Mouse (Mus musculus) kidney, postnatal 10 days (tissue): ENCODE results near the gene Plekho2.

ENCODE experiments used
- DNase-seq: peaks from one replicate; pipeline ENCODE4 v3.0.0; 2021; ENCODE audit warnings: mixed read lengths

The Plekho2 gene

DNA sequence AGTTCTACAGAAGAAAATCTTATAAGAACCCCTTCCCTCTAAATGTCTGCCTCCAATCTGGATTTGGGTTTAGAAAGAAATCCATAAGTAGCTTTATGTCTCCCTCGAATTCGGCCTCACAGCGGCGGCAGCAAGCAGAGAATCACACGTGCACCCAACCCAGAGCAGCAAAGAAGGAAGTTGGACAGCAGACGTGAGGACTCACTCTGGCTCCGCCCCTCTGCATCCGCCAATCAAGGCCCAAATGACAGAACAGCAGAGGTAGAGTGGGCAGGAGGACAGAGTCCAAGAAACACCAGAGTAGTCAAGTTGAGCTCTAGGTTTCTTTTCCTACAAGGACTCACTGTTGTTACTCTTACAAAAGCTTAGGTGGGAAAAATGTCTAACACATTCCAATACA, 3.2 kb upstream of the Plekho2 start:
- peak; percentile 70 for DNase-seq

DNA sequence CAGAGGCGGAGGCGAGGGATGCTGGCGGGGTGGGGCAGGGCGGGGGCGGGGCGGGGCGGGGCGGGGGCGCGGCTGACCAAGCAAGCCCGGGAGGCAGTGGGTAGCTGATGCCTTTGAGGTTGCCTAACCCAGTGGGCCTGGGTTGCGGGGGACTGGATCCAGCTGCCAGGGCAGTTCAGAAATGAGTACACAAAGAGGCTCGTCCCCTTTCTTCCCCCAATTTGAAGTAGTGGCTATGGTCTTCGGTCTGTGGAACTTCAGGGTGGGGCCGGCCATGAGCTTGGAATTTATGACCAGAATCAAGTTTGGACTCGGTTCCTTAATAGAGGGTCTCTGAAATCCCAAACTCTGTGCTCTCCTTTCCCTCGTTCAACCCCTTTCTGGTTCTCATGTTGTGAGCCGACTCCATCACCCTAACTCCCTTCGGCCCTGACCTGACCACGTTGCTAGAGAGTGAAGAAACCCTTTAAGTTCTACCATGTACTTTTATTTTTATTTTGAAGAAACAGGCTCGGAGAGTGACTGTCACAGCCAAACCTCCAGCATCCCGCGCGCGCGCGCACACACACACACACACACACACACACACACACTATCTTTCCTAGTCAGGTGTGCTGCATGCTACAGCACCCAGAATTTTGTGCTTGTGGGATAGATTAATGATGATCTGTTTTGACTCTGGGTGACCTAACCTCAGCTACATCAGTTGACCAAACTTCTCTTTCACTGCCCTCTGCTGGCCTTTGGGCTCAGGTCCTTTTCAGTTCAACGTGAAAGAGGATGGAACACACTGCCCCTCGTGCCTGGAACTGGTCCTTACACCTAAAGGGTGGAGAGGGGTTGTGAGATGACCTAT, 789 bp upstream of the Plekho2 start:
- DNase-seq: peak; percentile 93

DNA sequence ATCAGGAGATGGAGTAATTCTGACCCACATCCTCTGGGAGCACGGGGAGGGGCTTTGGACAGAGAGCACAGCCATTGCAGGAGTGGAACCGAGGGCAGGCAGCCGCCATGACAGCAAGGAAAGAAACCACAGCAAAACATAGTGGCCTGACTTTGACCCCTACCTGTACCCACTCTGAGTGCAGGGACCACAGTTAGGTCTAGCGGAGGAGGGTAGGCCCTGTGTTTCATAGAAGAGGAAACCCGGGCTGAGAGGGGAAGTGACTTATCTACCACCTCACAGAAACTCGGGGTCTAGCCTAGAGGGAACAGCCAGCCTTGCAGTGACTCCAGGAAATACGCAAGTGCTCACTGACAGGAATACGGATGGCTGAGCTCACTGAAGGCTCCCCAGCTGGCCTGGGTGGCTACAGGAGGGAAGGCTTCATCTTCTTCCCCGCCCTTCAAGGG, 1.0 kb downstream of the Plekho2 start:
- peak; percentile 69 for DNase-seq

DNA sequence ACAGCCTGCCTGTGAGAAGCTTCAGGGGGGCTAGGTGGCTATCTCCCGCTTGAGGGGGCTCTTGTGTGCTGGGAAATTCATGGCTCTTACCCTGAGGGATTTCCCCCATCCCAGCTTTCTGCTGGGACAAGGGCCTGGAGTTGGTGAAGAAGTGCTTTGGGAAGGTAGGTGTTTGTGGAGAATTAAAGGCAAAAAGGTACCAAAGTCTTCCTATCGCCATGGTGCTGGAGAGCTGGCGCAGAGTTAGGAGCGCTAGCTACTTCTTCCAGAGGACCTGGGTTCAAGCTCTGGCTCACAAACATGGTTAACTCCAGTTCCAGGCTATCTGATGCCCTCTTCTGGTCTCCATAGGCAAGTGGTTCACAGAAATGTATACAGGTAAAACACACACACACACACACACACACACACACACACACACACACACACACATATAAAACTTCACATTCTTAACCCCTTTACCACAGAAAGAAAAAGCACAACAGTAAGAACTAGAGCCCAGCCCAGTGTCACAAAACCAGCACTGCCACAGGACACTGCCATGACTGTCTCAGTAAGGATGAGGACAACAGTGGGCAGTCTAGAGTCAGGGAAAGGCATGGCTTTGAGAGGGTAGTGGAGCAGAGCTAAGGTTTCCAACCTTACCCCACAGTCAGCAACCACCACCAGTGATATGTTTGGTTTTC, 2.2 kb downstream of the Plekho2 start:
- no peak for DNase-seq

DNA sequence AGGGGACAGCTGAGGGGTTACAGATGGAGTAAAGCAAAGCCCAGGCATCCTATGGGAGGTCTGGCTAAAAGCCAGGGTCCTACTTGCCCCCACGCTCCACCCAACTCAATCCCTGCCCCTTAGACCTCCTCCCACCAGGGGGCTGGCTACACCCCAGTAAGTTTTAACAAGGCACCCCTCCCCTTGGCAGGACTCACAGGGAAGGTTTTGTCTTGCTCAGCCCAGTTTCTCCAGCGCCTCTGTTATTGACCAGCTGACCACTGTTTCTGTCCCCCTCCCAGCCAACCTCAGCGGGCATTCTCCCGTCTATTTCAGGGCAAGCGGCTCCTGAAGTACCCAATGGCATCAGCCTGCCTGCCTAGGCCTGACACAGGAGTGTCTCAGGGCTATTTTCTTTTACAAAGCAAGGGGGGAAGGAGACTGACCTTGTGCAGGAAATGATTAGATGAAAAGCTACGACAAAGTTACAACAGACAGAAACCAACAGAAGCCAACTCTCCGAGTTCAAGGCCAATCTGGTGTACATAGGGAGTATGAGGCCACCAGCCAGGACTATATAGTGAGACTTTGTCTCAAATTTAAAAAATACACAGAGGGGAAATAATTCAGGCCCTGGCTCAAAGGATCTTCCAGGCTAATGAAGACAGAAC, 2.9 kb downstream of the Plekho2 start:
- peak; percentile 37 for DNase-seq

DNA sequence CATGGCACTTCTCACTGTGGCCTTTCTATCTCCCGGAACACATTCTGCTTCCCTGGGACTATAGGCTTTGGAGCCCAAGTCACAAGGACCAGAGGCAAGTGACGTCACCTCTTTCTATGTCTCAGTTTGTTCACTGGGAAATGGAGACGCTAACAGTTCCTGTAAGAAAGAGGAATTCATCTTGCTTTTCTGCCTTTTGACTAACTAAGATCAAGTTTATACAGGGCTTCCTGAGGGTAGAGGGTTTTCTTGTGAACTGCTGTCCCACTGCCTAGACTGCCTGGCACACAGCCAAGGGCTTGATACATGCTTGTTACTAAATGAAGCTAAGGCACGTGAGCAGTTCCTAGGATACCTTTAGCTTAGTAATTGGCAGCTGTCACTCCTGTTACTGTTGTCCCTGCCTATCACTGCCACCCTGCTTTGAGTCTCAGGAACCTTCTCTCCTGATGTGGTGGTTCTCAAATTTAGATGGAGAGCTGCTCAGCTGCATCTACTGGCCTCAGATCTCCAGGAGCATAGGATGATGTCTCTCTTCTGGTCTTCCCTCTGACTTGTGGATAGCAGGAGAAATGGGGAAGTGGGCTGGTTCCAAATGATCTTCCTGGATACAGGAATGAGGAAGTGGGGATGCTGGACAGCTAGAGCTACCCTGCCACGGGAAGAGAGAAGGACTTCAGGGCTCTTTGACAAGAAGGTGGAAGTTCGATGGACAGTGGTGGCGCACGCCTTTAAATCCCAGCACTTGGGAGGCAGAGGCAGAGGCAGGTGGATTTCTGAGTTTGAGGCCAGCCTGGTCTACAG, 4.2 kb downstream of the Plekho2 start:
- DNase-seq: peak; percentile 77

DNA sequence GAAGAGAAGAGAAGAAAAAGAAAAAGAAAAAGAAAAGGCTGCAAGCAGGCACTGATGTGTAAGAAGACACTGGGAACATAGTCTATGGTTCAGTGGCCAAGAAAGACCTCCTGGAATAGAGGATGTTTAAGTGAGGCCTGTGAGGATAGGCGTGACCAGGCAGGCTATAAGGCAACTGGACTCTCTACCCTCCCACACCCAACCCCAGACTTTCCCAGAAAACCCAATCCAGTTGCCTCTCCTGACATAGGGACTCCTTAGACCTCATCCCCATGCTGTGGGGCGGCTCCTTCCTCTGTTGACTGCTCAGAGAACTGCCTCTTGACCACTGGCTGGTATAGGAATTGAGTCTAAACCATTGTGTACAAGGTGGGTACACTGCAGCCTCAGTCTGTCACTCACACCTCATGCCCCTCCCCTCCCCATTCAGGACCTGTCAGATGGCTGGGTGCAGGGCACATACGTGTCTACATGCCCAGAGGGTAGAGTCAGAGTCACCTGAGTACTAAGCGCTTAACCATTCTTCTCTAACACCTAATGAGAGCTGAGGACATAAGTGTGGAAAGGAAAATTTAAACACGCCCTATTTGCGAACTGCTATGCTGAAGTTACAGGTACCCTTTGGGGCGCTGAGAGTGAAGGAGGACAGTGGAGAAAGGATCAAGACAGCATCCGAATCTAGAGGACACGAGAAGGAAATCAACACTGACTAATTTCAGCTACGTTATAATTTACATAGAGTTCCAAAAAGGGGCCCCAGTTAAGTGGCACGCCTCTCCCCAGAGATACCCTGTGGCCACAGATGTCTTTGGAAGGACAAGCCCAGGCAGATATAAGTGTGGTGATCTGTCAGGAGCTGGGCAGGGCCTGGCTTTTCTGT, 5.1 kb downstream of the Plekho2 start:
- no peak for DNase-seq

DNA sequence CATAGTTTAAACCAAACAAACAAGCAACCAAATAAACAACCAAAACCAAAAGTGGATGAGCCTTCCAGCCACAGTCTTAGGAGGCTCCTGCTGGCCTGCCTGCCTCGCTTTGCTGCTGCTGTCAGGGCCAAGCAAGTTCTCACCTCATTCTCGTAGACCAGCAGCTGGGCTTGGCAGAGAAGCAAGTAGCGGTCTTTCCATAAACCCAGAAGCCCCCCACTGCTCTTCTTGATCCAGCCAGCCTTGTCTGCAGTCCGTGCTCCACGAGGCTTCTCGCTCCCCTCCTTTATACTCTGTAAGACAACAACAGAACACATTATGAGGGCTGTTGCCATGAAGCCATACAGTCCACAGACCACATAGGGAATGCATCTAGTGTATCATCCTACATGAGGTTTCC, 7.0 kb downstream of the Plekho2 start:
- DNase-seq: no peak

DNA sequence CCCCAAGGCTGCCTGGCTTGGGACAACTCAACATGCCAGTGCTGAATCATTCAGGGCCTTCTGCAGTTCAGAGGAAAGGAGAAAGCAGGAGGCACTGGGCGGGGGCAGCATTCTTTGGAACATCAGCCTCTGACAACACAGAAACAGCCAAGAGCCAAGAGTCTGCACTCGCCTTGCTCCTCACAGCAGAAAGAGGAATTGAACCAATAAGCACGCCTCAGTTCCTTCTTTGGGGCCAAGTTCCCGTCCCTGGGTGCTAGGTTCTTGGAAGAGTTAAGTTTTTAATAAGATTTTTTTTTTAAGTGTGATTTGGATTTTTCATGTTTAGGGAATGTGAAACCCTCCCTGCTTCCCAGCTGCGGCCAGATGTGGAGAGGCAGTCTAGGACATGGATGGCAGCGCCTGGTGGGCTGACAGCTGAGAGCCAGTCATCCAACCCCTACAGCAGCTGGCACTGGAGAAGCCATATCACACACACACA, 10.3 kb downstream of the Plekho2 start:
- no peak for DNase-seq

DNA sequence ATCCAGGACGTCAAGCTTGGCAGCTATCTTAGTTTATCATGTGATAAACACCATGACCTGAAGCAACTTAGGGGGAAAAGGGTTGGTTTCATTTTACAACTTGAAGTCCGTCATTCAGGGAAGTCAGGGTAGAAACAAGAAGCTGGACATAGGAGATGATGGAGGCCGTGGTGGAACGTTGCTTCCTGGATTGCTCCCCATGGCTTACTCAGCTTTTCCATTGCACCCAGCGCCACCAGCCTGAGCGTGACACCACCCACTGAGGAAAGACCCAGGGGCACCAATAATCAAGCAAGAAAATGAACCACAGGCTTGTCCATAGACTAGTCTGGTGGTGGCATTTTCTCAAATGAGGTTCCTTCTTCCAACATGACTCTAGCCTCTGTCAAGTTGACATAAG, 11.1 kb downstream of the Plekho2 start:
- DNase-seq: no peak

DNA sequence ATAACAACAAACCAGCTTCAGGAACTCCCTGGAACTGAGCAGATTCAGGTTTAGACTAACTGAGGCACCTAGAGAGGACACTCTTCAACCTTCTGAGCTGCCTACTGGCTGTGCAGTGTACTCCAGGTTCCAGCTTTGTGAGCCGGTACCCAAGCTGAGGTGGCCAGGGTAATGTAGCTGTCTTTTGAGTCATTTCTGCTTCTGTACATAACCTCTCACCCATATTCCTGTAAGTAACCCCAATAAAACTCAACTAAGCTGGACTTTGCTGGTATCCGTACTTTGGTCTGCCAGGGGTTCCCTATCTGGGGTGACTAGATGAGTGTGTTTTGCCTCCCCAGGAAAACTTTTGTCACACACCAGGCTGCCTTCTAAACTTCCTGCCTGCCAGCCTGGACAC, 15.1 kb downstream of the Plekho2 start:
- no peak for DNase-seq

DNA sequence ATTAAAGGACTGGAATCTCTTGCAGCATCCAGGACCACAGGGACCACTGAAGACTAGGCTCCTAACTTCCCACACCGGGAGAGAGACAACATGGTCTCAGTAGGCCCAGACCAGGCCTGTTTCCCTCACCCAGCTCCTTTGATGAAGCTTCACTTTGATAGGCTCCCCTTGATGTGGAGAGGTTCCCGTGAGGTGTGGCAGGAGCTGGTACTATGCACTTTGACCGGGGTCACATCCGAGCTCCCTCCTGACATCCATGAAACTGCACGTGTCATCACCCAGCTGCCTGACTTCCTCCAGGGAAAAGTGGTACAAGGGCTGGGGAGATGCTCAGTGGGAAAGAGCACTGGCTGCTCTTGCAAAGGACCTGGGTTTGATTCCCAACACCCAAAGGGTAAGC, 16.8 kb downstream of the Plekho2 start:
- no peak for DNase-seq

DNA sequence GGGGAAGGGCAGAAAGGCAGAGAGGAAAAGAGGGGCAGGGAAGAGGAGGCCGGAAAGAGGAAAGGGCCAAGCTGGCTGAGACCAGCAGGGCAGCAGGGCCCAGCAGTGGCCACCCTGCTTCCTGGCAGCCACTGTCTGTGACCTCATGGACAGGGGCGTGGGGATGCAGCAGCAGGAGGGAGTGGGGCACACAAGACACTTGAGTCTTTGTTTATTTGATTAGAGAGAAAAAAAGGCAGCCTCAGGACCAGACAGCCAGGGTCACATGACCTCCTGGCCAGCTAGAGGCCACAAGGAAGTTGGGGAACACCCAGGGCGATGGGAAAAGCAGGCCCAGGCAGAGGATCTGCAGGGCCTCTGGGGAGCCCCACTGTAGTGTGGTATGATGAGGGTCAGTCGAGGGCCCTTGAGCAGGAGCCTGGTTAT, 17.7 kb downstream of the Plekho2 start:
- DNase-seq: peak; percentile 75

DNA sequence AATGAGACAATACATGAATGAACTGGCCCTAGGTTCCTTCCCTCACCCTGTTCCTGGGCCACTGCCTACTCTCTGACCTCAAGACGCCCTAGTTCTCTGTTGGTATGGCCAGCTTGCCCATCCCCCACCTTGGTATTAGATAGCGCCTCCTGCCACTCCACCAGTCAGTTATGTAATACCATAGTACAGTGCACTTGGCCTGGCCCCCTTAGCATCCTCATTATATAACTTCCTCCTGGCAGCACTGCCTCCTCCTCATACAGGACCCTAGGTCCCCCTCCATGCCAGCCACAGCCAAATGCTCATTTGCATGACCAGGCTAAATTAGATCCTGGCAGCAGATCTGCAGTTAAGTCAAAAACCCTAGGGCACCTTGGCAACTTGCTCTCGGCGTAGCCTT, 18.8 kb downstream of the Plekho2 start:
- no peak for DNase-seq

DNA sequence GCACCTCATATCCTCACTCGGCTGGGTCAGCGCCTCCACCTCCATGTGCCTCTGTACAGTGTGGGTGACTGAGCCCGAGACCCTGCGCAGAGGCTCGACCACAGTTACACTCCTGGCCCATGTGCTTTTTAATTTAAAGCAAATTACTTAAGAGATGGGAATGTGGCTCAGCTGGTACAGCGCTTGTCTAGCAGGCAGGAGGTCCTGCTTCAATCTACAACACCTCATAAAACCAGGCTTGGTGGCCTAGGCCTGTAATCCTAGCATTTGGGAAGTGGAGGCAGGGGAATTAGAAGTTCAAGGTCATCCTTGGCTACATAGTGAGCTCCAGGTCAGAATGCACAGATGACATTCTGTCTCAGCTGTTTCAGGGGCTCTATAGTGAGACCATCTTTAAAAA, 21.0 kb downstream of the Plekho2 start:
- no peak for DNase-seq

DNA sequence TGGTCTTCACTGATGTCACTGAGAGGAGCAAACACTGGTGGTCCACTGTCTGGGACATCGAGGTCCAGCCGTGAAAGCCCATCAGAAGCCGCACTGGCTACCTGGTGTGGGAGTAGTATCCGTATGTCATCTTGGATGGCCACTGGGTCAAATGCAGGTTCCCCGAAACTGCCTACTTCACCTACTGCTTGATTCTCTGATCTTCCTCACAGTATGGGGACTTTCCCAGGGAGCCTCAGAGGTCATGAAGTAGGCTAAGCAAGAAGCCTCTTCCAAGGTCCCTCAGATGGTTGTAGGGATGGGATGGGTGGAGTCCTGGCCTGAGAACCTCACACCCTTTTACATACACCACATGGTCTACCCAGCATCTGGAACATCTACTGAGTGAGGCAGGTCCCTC, 22.9 kb downstream of the Plekho2 start:
- DNase-seq: no peak

DNA sequence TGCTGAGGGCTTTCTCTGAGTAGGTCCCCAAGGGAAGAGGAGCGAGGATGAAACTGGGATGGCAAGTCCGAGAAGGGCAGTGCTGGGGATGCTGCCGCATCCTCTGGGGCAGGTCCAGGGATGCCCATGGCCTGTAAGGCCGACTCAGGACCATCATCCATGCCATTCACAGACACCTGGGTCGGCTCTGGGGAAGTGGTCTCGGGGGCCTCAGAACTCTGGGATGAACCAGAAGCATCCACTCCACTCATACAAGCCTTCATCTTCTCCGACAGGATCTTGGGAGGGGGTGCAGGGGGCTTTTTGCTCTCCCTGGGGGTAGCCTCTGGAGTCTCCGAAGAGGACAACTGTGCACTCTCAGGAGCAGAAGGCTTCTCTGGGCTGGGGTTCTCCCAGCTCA, 23.5 kb downstream of the Plekho2 start:
- DNase-seq: no peak

DNA sequence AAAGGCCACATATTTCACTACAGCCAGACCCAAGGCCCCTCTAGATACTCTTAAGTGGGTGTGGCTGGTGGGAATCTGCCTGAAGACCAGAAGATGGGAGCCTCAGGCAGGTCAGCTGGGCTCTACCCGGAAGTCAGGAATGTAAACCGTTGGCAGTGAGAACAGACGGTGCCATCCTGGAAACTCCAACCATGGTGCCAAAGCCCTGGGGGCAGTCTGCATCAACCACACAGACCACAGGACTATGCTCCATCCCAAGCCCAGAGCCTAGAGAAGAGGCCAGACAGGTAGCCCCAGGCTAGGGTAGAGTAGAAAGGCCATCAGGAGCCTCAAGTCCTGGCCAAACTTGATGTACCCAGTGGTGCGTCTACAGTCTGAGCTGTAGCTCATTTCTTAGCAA, 24.2 kb downstream of the Plekho2 start:
- no peak for DNase-seq

DNA sequence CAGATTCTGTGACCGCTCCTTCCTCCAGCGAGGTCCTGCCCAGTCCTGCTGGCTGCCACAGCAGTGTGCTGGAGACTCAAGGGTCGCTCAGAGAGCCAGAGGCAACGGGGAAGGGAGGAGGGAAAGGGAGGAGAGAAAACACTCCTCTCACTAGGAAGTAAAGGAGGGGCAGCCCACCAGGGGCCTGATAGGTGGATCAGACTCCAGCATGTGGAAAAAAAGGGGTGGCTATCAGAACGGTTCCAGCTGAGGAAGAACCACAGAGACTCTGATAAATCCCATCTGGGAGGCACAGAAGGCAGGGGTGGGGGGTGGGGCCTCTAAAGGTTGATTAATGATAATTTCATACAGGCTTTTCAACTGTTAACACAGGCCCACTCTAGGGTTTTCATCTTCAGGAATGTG, 24.8 kb downstream of the Plekho2 start:
- peak; percentile 74 for DNase-seq

DNA sequence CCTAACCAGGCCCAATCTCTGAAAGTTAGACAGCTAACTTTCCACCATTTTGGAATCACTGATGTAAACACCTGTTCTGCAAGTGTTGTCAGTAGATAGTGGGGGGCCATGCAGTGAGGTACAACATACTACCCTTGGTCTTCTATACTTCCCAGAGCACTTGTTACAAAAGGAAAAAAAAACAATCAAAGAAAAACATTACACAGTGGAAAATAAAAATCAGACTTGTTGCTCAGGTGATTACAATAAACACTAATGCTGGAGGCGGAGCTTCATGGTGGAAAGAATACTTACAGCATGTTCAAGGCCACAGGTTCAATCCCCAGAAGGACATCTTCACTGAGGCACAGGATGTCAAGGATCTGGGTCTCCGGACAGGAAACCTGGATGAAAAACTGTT, 27.1 kb downstream of the Plekho2 start:
- no peak for DNase-seq

DNA sequence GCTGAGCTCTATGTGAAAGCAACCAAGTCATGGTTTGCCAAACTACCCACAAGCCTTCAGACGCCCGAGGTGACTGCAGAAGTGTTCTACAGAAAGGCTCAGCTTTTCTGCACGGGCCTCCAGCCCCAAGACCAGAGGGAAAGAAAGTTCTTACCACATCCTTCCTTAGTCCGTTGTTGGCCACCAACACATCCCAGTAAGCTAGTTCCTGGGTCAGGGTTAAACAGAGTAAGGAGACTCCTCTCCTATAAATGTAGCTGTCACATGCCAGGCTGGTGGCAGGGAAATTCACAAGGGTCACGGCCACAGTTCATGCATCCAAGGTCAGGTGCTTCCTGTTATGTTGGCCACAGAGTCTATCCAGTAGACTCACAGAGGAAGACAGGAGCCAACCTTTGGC, 27.7 kb downstream of the Plekho2 start:
- no peak for DNase-seq

DNA sequence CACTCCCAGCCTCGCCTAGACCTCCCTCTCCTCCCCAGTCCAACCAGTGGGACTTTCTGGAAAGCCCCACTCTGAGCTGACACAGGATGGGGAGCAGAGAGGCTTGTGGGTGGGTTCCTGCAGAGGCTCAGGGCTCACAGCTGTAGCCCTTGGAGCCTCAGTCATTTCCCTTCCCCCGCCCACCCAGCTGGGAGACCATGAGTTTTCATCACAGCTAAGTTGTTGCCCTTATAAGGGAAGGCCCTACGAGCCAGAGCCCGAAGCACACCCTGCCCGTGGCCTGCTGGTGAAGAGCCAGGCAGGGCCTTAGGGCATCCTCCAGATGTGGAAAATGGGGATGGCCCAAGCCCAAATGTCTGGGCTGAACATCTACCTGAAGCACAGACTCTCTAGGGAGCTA, 28.8 kb downstream of the Plekho2 start:
- DNase-seq: peak; percentile 91
